Mouse (Mus musculus): Measurements from ENCODE around the gene Kcnmb2. TPM values are rescaled to one million over a fixed set of nuclear protein-coding genes. Genes with fewer than 3 reads are reported as not detected.
A peak's percentile ranks its signal among the peaks of the same experiment; 100 is the strongest.

The Kcnmb2 gene
- polyA plus RNA-seq, 1 experiment from 2014 or later = 3.8 TPM

GRCm38 (mm10) chr3:32188955-32189354 lies 286.6 kb downstream of the Kcnmb2 start:
- H3K4me3 ChIP-seq (ENCODE audit: low read depth, low read length) = no peak overlapping the region
- no peak overlapping the region for H3K27ac ChIP-seq (ENCODE audit: low read length)
- WGBS = 90% methylated on average over 2 of the region's 2 CpGs
- H3K4me1 ChIP-seq (ENCODE audit: insufficient read depth, low read depth, low read length) = no peaks in the 10 kb centered on the region
- H3K9me3 ChIP-seq (ENCODE audit: low read length) = no peaks in the 10 kb centered on the region
- H3K4me2 ChIP-seq (replicated peaks; ENCODE audit: low read depth, low read length) = no peak overlapping the region
- H3K9ac ChIP-seq (replicated peaks; ENCODE audit: low read depth) = no peak overlapping the region
- no peaks in the 10 kb centered on the region for H3K36me3 ChIP-seq (ENCODE audit: insufficient read depth, low read length)
- TF ChIP-seq CTCF (IDR thresholded peaks at IDR 0.05) (0 out of 2 replicates have a peak, but pooled peaks have one; percentile 2), EP300 (IDR thresholded peaks at IDR 0.05) (no peak)
- DNase-seq (ENCODE audit: low spot score) = no peak
- no peaks in the 10 kb centered on the region for H3K27me3 ChIP-seq (replicated peaks; ENCODE audit: insufficient read depth, low read length)
- no peak for ATAC-seq

- Histone ChIP-seq H3K4me2 (replicated peaks; ENCODE audit: low read depth, low read length) (no peak overlapping the region), H3K9me3 (ENCODE audit: low read length) (no peaks in the 10 kb centered on the region), H3K4me3 (ENCODE audit: low read depth, low read length) (no peak overlapping the region), H3K4me1 (ENCODE audit: insufficient read depth, low read depth, low read length) (no peaks in the 10 kb centered on the region), H3K27me3 (replicated peaks; ENCODE audit: insufficient read depth, low read length) (no peaks in the 10 kb centered on the region), H3K9ac (replicated peaks; ENCODE audit: low read depth) (no peak overlapping the region), H3K27ac (ENCODE audit: low read length) (no peak overlapping the region), H3K36me3 (ENCODE audit: insufficient read depth, low read length) (no peaks in the 10 kb centered on the region)
- no peak for DNase-seq (ENCODE audit: low spot score)
- TF ChIP-seq EP300 (IDR thresholded peaks at IDR 0.05) = no peak
- no peak for TF ChIP-seq CTCF (IDR thresholded peaks at IDR 0.05)
- 48% methylated on average over 5 of the region's 5 CpGs for WGBS
- no peak for ATAC-seq
These were observed 287.6 kb downstream of the Kcnmb2 start for GRCm38 (mm10) chr3:32189956-32190355.

GRCm38 (mm10) chr3:32194014-32194413 lies 291.7 kb downstream of the Kcnmb2 start:
- DNase-seq (ENCODE audit: low spot score) = no peak
- WGBS = 69% methylated on average over 5 of the region's 5 CpGs
- H3K27ac ChIP-seq (ENCODE audit: low read length) = no peak overlapping the region
- TF ChIP-seq EP300 (IDR thresholded peaks at IDR 0.05) (no peak), CTCF (IDR thresholded peaks at IDR 0.05) (no peak)
- no peaks in the 10 kb centered on the region for H3K4me1 ChIP-seq (ENCODE audit: insufficient read depth, low read depth, low read length)
- H3K27me3 ChIP-seq (replicated peaks; ENCODE audit: insufficient read depth, low read length) = no peaks in the 10 kb centered on the region
- H3K4me2 ChIP-seq (replicated peaks; ENCODE audit: low read depth, low read length) = no peak overlapping the region
- no peak overlapping the region for H3K9ac ChIP-seq (replicated peaks; ENCODE audit: low read depth)
- ATAC-seq = no peak
- no peaks in the 10 kb centered on the region for H3K9me3 ChIP-seq (ENCODE audit: low read length)
- no peak overlapping the region for H3K4me3 ChIP-seq (ENCODE audit: low read depth, low read length)
- no peaks in the 10 kb centered on the region for H3K36me3 ChIP-seq (ENCODE audit: insufficient read depth, low read length)

GRCm38 (mm10) chr3:32226755-32227154 lies 324.4 kb downstream of the Kcnmb2 start:
- no peaks in the 10 kb centered on the region for H3K4me1 ChIP-seq (ENCODE audit: insufficient read depth, low read depth, low read length)
- no peaks in the 10 kb centered on the region for H3K36me3 ChIP-seq (ENCODE audit: insufficient read depth, low read length)
- TF ChIP-seq EP300 (IDR thresholded peaks at IDR 0.05) (peak; percentile 41; the same call in 1 of the 2 replicates), CTCF (IDR thresholded peaks at IDR 0.05) (no peak)
- peak; percentile 81 for ATAC-seq
- peak; percentile 49 for DNase-seq (ENCODE audit: low spot score)
- H3K9me3 ChIP-seq (ENCODE audit: low read length) = no peaks in the 10 kb centered on the region
- H3K4me2 ChIP-seq (replicated peaks; ENCODE audit: low read depth, low read length) = no peak overlapping the region
- no peaks in the 10 kb centered on the region for H3K27me3 ChIP-seq (replicated peaks; ENCODE audit: insufficient read depth, low read length)
- H3K4me3 ChIP-seq (ENCODE audit: low read depth, low read length) = no peak overlapping the region
- no peak overlapping the region for H3K9ac ChIP-seq (replicated peaks; ENCODE audit: low read depth)
- 60% methylated on average over 2 of the region's 2 CpGs for WGBS
- H3K27ac ChIP-seq (ENCODE audit: low read length) = no peak overlapping the region

GRCm38 (mm10) chr3:32236766-32237165 lies 334.5 kb downstream of the Kcnmb2 start:
- H3K27me3 ChIP-seq (replicated peaks; ENCODE audit: insufficient read depth, low read length) = no peaks in the 10 kb centered on the region
- WGBS = 46% methylated on average over 5 of the region's 5 CpGs
- no peak overlapping the region for H3K27ac ChIP-seq (ENCODE audit: low read length)
- H3K9me3 ChIP-seq (ENCODE audit: low read length) = no peaks in the 10 kb centered on the region
- peak; percentile 86 for ATAC-seq
- TF ChIP-seq EP300 (IDR thresholded peaks at IDR 0.05) (peak; percentile 24; the same call in 1 of the 2 replicates), CTCF (IDR thresholded peaks at IDR 0.05) (no peak)
- H3K4me3 ChIP-seq (ENCODE audit: low read depth, low read length) = no peak overlapping the region
- no peak overlapping the region for H3K9ac ChIP-seq (replicated peaks; ENCODE audit: low read depth)
- H3K4me1 ChIP-seq (ENCODE audit: insufficient read depth, low read depth, low read length) = no peaks in the 10 kb centered on the region
- DNase-seq (ENCODE audit: low spot score) = peak; percentile 64
- H3K36me3 ChIP-seq (ENCODE audit: insufficient read depth, low read length) = no peaks in the 10 kb centered on the region
- H3K4me2 ChIP-seq (replicated peaks; ENCODE audit: low read depth, low read length) = no peak overlapping the region

Measured in lung, postnatal 0 days (tissue).